Mouse (Mus musculus) megakaryocyte-erythroid progenitor cell, adult 5-6 weeks (primary cell): Measurements from ENCODE around the gene Arhgap23. TPM values are rescaled to one million over a fixed set of nuclear protein-coding genes. Genes with fewer than 3 reads are reported as not detected.

Experiments used
- ATAC-seq: replicated peaks from 2 replicates; pipeline ENCODE4 v1.8.0; 2016; ENCODE audit warnings: mild to moderate bottlenecking, inconsistent platforms; ENCODE audit not compliant: severe bottlenecking, poor library complexity, low FRiP score, low TSS enrichment
- total RNA-seq, 2 experiments: library from RNA; stranded (forward) in 1 of 2; stranded (reverse) in 1 of 2; fragments of 200-1000, 215-1000 nt in 1 of 2; fragments of >200 nt in 1 of 2; fragmentation: Nextera tagmentation in 1 of 2; gene quantifications; 2 replicates each; pipeline ENCODE4 v1.2.3; 2014 to 2017

The Arhgap23 gene
- total RNA-seq (2014; fragmentation: Nextera tagmentation) (18.4 and 22.3 TPM in 2 replicates), total RNA-seq (2017) (3.9 and 14.5 TPM in 2 replicates)

GRCm38 (mm10) chr11:97415330-97415711, at the start of gene Arhgap23:
TSS of gene Arhgap23 (plus strand) at chr11:97415533.
- ATAC-seq = peak; percentile 54

- ATAC-seq = no peak
Observed at GRCm38 (mm10) chr11:97365556-97365955, 49.8 kb upstream of the Arhgap23 start.

GRCm38 (mm10) chr11:97368501-97368900, 46.8 kb upstream of the Arhgap23 start:
- ATAC-seq = no peak

- no peak for ATAC-seq
Observed at GRCm38 (mm10) chr11:97370329-97371091, 44.8 kb upstream of the Arhgap23 start.

- ATAC-seq = no peak
Observed at GRCm38 (mm10) chr11:97372159-97372864, 43.0 kb upstream of the Arhgap23 start.

GRCm38 (mm10) chr11:97373402-97373801, 41.9 kb upstream of the Arhgap23 start:
- ATAC-seq = no peak

GRCm38 (mm10) chr11:97380036-97380435, 35.3 kb upstream of the Arhgap23 start:
- ATAC-seq = no peak

GRCm38 (mm10) chr11:97383017-97383416, 32.3 kb upstream of the Arhgap23 start:
- ATAC-seq = no peak

GRCm38 (mm10) chr11:97383764-97384163, 31.6 kb upstream of the Arhgap23 start:
- ATAC-seq = no peak

- no peak for ATAC-seq
Observed at GRCm38 (mm10) chr11:97387811-97388210, 27.5 kb upstream of the Arhgap23 start.

GRCm38 (mm10) chr11:97389127-97389526, 26.2 kb upstream of the Arhgap23 start:
- no peak for ATAC-seq

GRCm38 (mm10) chr11:97393658-97394057, 21.7 kb upstream of the Arhgap23 start:
- no peak for ATAC-seq

- ATAC-seq = 0 out of 2 replicates have a peak, but pooled peaks have one; percentile 4
Observed at GRCm38 (mm10) chr11:97394146-97394545, 21.2 kb upstream of the Arhgap23 start.

- no peak for ATAC-seq
Observed at GRCm38 (mm10) chr11:97398506-97398905, 16.8 kb upstream of the Arhgap23 start.

- peak; percentile 87 for ATAC-seq
Observed at GRCm38 (mm10) chr11:97399958-97400710, 15.2 kb upstream of the Arhgap23 start.

- ATAC-seq = no peak
Observed at GRCm38 (mm10) chr11:97401082-97401481, 14.3 kb upstream of the Arhgap23 start.

- ATAC-seq = no peak
Observed at GRCm38 (mm10) chr11:97401686-97402435, 13.5 kb upstream of the Arhgap23 start.

- no peak for ATAC-seq
Observed at GRCm38 (mm10) chr11:97402746-97403145, 12.6 kb upstream of the Arhgap23 start.

GRCm38 (mm10) chr11:97403614-97404183, 11.6 kb upstream of the Arhgap23 start:
- no peak for ATAC-seq
